Mouse (Mus musculus) heart, adult 2 months (tissue): ENCODE measurements around the gene Steap3.

Experiments used
- CTCF ChIP-seq: fragments of 200-600 bp; IDR thresholded peaks from 2 replicates; pipeline ENCODE4 v1.8.1; 2022; ENCODE audit warnings: antibody characterized with exemption, mild to moderate bottlenecking, moderate library complexity
- EP300 ChIP-seq: fragments of 200-500 bp; IDR thresholded peaks from 2 replicates; pipeline ENCODE4 v1.6.1; 2011; ENCODE audit warnings: low read depth, low read length, control low read depth; ENCODE audit not compliant: insufficient read depth
- POLR2A ChIP-seq: fragments of 200-500 bp; IDR thresholded peaks from 2 replicates; pipeline ENCODE4 v1.6.1; 2011; ENCODE audit warnings: mild to moderate bottlenecking, low read depth, low read length, control low read depth; ENCODE audit not compliant: insufficient read depth

DNA sequence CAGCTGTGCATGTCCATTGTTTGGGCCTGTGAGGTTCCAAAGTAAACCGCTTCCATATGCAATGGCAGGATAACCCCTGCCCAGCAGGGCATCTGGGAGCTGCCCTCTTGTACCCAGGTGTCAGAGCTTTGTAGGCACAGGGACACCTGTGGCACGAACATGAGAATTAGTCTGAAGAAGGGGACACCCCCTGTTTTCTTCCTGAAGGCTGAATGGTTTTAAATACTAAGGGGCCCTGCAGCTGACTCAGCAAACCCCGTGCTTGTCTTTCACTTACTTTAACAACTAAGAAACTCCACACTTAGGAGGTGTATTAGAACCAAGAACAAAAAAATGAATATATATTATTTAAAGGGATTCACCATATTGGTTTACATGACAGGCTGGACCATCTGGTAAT is 74.4 kb downstream of the Steap3 start:
- no peak for TF ChIP-seq POLR2A
- TF ChIP-seq CTCF, result no peak
- TF ChIP-seq EP300, result no peak
